Mouse (Mus musculus) limb, embryonic 12.5 days (tissue): ENCODE results near the gene Cblc. TPM values are rescaled to one million over a fixed set of nuclear protein-coding genes. Genes with fewer than 3 reads are reported as not detected.

ENCODE experiments used
- ATAC-seq: fragments of 200-750 bp; cut with Nextera tagmentation; 2 replicates; pipeline ENCODE4 v1.8.0; 2017; ENCODE audit warnings: low read depth, moderate TSS enrichment; ENCODE audit not compliant: insufficient number of reproducible peaks, insufficient read depth, low FRiP score, low TSS enrichment
- H3K27ac ChIP-seq: fragments of 300-500 bp; sonication (generic); 2 replicates; pipeline ENCODE4 v1.5.1; 2016; ENCODE audit warnings: mild to moderate bottlenecking, moderate library complexity
- H3K27me3 ChIP-seq: fragments of 300-500 bp; sonication (generic); 2 replicates; pipeline ENCODE4 v1.6.1; 2016; ENCODE audit warnings: mild to moderate bottlenecking, moderate library complexity
- H3K36me3 ChIP-seq: fragments of 300-500 bp; sonication (generic); 2 replicates; pipeline ENCODE4 v1.6.1; 2016; ENCODE audit warnings: mild to moderate bottlenecking, moderate library complexity
- H3K4me1 ChIP-seq: fragments of 300-500 bp; sonication (generic); replicated peaks from 2 replicates; pipeline ENCODE4 v1.6.1; 2016
- H3K4me2 ChIP-seq: fragments of 300-500 bp; sonication (generic); 2 replicates; pipeline ENCODE4 v1.6.1; 2016; ENCODE audit warnings: mild to moderate bottlenecking, moderate library complexity
- H3K4me3 ChIP-seq: fragments of 300-500 bp; sonication (generic); replicated peaks from 2 replicates; pipeline ENCODE4 v1.5.1; 2016; ENCODE audit warnings: mild to moderate bottlenecking
- H3K9ac ChIP-seq: fragments of 300-500 bp; sonication (generic); replicated peaks from 2 replicates; pipeline ENCODE4 v1.6.1; 2016; ENCODE audit warnings: mild to moderate bottlenecking, moderate library complexity
- H3K9me3 ChIP-seq: fragments of 300-500 bp; sonication (generic); 2 replicates; pipeline ENCODE4 v1.6.1; 2016; ENCODE audit warnings: mild to moderate bottlenecking, moderate library complexity
- WGBS: fragments of 180-500 bp; shearing (Covaris S2); methylation state at CpG from one replicate; pipeline ENCODE4 v1.1.7; 2016; 5-methylcytosine and 5-hydroxymethylcytosine counted together
- polyA plus RNA-seq: library from polyadenylated mRNA; unstranded; fragments of >200 nt; fragmentation: Nextera tagmentation; extraction: Ambion mirVana; gene quantifications from 2 replicates; pipeline ENCODE4 v1.2.1, GENCODE M21; 2016

Gene Cblc
- polyA plus RNA-seq, 1 experiment from 2014 or later = 2.8 TPM

DNA sequence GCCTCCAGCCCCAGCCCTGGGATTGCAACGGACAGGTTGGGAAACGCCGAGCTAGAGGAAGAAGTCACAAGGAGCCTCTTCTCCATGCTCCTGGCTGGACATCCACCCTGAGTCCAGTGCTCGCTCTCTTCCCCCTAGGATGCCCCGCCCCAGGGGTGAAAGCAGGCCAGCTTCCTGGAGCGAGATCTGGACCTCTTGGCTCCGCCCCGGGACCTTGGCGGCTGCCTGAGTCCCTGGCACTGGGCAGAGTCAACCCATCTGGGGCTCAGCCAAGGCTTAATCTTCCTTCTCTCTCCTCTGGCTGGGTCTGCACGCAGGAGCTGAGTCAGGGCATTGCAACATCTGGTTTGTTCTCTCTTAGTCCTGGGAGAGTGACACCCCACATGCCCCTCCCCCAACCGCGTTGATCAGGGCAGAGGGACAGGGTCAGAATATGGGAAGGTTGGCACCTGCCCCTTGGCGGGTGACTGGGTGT lies 34.1 kb upstream of the Cblc start:
- H3K27ac ChIP-seq = no peak overlapping the region
- no peaks in the 10 kb centered on the region for H3K36me3 ChIP-seq
- ATAC-seq = no peak
- no peak overlapping the region for H3K9ac ChIP-seq
- 34% methylated on average over 13 of the region's 13 CpGs for WGBS
- H3K27me3 ChIP-seq = 0 out of 2 replicates have a peak, but pooled peaks cover 3% of the 10 kb centered on the region
- H3K4me3 ChIP-seq = no peak overlapping the region
- no peak overlapping the region for H3K4me2 ChIP-seq
- 0 out of 2 replicates have a peak, but pooled peaks cover 4% of the 10 kb centered on the region for H3K9me3 ChIP-seq
- peaks cover 5% of the 10 kb centered on the region for H3K4me1 ChIP-seq

DNA sequence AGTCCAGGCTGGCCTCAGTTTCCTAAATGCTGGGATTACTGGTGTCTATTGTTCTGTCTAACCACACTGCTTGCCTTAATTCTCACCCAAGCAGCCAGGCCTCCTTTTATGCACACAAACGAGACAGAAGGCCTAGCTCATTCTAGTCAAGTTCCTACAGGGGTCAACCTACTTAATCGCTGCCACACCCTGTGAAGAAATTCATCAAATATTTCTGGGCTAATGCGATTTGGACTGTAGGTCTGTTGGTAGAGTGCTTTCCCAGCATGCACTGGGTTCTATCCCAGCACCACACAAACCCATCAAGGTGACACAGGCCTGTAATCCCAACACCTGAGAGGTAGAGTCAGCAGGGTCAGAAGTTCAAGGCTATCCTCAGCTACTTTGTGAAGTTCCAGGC lies 33.1 kb upstream of the Cblc start:
- ATAC-seq = no peak
- Histone ChIP-seq H3K36me3 (no peaks in the 10 kb centered on the region), H3K4me1 (peaks cover 5% of the 10 kb centered on the region), H3K9me3 (0 out of 2 replicates have a peak, but pooled peaks cover 4% of the 10 kb centered on the region), H3K9ac (no peak overlapping the region), H3K27me3 (0 out of 2 replicates have a peak, but pooled peaks cover 3% of the 10 kb centered on the region), H3K4me3 (no peak overlapping the region), H3K4me2 (no peak overlapping the region), H3K27ac (no peak overlapping the region)
- 85% methylated on average over 3 of the region's 3 CpGs for WGBS

DNA sequence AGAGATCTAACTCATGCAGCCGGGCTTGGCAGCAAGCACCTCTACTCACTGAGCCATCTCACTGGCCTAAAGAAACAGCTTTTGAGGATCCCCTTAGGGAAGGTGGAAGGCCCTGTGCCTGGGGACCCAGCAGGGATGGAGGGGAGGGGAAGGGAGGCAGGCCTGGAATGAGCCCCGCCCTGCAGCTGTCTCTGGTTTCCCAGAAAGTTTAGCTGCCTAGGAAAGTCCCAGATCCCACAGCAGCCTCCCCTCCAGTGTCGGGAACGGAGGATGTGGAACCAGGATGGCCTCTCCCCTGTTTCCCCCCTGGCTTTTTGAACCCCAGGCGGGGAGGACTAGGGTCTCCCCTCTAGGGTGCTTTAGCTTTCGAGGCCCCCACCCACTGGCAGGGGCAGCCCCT lies 30.1 kb upstream of the Cblc start:
- Histone ChIP-seq H3K27ac (no peak overlapping the region), H3K9ac (no peak overlapping the region; the same call in 1 of the 2 replicates), H3K36me3 (no peaks in the 10 kb centered on the region), H3K4me3 (no peak overlapping the region), H3K4me1 (peaks cover 26% of the 10 kb centered on the region), H3K27me3 (peaks cover 29% of the 10 kb centered on the region), H3K9me3 (0 out of 2 replicates have a peak, but pooled peaks cover 4% of the 10 kb centered on the region), H3K4me2 (no peak overlapping the region)
- 32% methylated on average over 6 of the region's 6 CpGs for WGBS
- no peak for ATAC-seq

DNA sequence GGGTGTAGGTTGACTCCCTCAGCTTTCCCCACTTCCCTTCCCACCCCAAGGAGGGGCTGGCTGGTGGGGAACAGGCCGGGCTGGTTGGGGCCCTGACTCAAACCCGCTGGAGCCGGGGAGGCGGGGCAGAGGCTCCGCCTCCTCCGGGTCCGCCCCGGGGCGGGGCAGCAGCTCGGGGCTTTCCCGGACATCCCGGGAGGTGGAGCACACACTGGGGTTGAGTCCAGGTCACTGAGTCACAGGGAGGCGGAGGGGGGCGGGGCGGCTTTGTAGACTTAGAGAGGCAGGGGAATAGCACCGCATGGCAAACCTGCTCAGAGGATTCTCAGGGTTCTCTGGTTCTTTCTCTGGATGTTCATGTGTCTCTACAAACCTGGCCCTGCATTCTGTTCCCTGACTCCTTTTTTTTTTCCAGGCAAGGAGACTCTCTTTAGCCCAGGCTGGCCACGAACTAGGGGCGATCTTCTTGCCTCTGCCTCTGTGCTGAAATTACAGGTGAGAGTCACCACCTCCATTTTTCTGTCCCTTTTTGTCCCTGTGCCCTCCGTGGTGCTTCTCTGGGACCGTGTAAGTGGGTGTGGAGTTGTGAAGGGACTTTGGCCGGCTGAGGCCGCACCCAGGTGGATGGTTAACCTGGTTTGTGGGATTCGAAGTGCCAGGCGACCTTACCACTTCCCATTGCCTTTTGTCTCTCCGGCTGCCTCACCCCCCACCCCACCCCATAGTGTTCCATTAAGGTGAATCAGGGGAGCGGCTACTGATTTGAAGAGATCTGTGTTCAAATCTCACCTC lies 27.8 kb upstream of the Cblc start:
- H3K27ac ChIP-seq = peak overlapping the region; percentile 18; the same call in 1 of the 2 replicates
- H3K36me3 ChIP-seq = no peaks in the 10 kb centered on the region
- H3K9me3 ChIP-seq = 0 out of 2 replicates have a peak, but pooled peaks cover 5% of the 10 kb centered on the region
- no peak overlapping the region for H3K9ac ChIP-seq
- peak; percentile 69 for ATAC-seq
- H3K27me3 ChIP-seq = peaks cover 48% of the 10 kb centered on the region
- H3K4me1 ChIP-seq = peaks cover 21% of the 10 kb centered on the region
- 26% methylated on average over 26 of the region's 26 CpGs for WGBS
- H3K4me2 ChIP-seq = peak overlapping the region; percentile 38
- H3K4me3 ChIP-seq = peak overlapping the region; percentile 6; the same call in 1 of the 2 replicates

DNA sequence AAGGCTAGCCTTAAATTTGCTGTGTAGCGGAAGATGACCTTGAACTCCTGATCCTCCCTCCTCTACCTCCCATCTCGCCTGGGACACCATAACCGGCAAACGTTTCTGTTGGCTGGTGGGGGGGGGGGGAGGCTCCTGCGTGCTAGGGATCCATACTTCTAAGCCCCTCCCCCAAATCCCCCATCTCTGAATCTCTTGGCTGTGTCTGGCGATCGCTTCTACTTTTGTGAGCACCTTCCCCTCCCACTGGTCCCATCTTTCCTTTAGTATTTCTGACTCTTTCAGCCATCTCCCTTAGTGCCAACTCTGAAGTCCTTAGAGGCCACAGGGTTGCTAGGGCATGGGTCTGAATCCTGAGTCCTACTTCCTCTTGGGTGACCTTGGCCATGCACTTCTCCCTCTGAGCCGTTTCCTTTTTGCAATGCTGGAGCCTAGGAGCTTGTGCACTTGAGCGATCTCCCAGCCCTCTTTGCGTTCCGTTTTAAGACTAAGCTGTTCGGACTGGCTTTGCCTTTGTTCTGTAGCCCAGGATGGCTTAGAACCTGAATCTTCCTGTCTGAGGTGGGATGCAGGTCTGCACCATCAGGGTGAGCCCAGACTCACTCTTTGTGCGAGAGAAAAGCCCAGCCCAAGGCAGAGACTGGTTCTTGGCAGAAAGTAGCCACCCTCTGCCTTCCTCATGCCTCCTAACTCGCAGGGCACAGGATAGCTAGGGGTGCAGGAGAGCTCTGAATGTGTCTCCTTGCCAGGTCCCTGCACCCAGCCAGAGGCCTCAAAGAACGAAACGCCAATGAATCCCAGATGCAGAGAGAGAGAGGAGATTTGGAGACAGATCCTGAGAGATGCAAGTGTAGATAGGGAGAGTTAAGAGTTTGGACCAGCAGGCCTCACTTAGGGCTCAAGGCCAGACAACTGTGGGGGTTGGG lies 26.9 kb upstream of the Cblc start:
- Histone ChIP-seq H3K4me3 (peak overlapping the region; percentile 6; the same call in 1 of the 2 replicates), H3K36me3 (no peaks in the 10 kb centered on the region), H3K27me3 (peaks cover 54% of the 10 kb centered on the region), H3K4me2 (peak overlapping the region; percentile 38), H3K9ac (no peak overlapping the region), H3K4me1 (peaks cover 21% of the 10 kb centered on the region), H3K9me3 (0 out of 2 replicates have a peak, but pooled peaks cover 4% of the 10 kb centered on the region), H3K27ac (peak overlapping the region; percentile 18)
- peak; percentile 3; the same call in 1 of the 2 replicates for ATAC-seq
- 25% methylated on average over 16 of the region's 16 CpGs for WGBS

DNA sequence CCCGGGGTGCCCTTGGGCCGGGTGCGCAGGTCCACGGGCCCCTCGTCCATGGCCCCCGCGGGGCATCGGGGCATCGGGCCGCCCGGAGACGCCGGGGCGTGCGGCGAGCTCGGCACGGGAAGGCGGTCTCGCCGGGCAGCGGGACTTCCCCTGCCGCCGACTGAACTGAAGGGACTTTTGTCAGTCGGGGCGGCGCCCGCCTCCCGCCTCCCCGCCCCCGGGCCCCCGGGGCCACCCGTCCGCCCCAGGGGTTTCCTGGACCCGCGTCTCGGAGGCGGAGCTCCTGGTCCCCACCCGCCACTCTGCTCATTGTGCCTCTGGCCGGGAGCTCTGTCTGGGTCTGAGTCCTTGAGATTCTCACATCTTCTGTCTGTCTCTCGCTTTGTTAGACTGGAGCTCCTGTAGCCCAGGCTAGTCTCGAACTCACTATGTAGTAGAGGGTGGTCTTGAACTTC lies 26.0 kb upstream of the Cblc start, which contains the start of gene Bcl3:
Gene Bcl3, minus strand, starts transcription at position 167 of the 455 bp plus-strand sequence.
- under 1% methylated on average over 41 of the region's 42 CpGs for WGBS
- no peak for ATAC-seq
- peak within 1 kb of the TSS; percentile 63 for H3K4me2 ChIP-seq
- peak within 1 kb of the TSS; percentile 44 for H3K4me3 ChIP-seq
- H3K27me3 ChIP-seq = peaks cover 57% of the 10 kb centered on the region
- peak within 1 kb of the TSS; percentile 60 for H3K9ac ChIP-seq
- 0 out of 2 replicates have a peak, but pooled peaks cover 4% of the 10 kb centered on the region for H3K9me3 ChIP-seq
- peak within 1 kb of the TSS; percentile 18 for H3K27ac ChIP-seq
- H3K4me1 ChIP-seq = peaks cover 23% of the 10 kb centered on the region
- H3K36me3 ChIP-seq = no peaks in the 10 kb centered on the region

DNA sequence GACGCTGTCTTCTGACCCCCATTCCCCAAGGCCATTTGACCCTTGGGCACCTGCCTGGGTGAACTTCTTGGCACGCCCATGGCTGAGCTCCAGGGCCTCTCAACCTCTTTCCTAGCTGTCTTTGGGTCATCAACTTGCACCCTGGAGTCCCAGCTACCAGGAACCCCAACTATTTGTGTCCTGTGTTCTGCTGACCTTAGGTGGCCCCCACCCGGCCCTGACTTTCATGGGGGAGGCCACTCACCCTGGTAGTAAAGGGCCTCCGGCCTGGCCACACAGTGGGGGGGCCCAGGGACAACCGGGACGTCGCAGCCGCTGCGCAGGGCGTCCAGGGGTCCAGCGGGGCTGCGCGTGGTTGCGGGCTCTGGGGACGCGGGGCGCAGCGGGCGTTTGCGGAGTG lies 25.6 kb upstream of the Cblc start:
- peak overlapping the region; percentile 60 for H3K9ac ChIP-seq
- 5% methylated on average over 20 of the region's 20 CpGs for WGBS
- no peak overlapping the region for H3K27ac ChIP-seq
- peak overlapping the region; percentile 44 for H3K4me3 ChIP-seq
- peaks cover 58% of the 10 kb centered on the region for H3K27me3 ChIP-seq
- H3K9me3 ChIP-seq = 0 out of 2 replicates have a peak, but pooled peaks cover 4% of the 10 kb centered on the region
- H3K4me1 ChIP-seq = peaks cover 27% of the 10 kb centered on the region
- H3K4me2 ChIP-seq = peak overlapping the region; percentile 63
- no peaks in the 10 kb centered on the region for H3K36me3 ChIP-seq
- ATAC-seq = no peak

DNA sequence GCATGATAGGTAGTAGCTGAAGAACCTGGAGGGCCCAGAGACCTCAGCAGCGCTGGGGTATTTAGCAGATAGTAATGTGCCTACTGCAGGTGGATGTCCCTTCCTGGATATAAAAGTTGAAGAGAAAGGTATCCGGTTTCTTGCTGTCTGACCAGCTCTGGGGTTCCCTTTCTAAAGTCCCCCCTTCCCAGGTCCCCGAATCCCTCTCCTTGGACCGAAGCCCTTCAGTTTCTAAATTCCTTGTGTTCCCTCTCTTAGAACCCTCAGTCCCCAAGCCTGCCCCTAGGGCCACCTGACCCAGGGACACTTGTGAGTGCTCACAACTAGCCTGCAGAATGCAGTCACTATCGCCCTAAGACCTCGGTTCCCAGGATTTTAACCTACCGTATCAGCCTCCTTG lies 25.0 kb upstream of the Cblc start:
- 0 out of 2 replicates have a peak, but pooled peaks cover 4% of the 10 kb centered on the region for H3K9me3 ChIP-seq
- H3K9ac ChIP-seq = no peak overlapping the region
- peaks cover 33% of the 10 kb centered on the region for H3K4me1 ChIP-seq
- H3K27ac ChIP-seq = no peak overlapping the region
- 49% methylated on average over 7 of the region's 7 CpGs for WGBS
- ATAC-seq = no peak
- H3K27me3 ChIP-seq = peaks cover 63% of the 10 kb centered on the region
- no peak overlapping the region for H3K4me2 ChIP-seq
- H3K36me3 ChIP-seq = no peaks in the 10 kb centered on the region
- no peak overlapping the region for H3K4me3 ChIP-seq

DNA sequence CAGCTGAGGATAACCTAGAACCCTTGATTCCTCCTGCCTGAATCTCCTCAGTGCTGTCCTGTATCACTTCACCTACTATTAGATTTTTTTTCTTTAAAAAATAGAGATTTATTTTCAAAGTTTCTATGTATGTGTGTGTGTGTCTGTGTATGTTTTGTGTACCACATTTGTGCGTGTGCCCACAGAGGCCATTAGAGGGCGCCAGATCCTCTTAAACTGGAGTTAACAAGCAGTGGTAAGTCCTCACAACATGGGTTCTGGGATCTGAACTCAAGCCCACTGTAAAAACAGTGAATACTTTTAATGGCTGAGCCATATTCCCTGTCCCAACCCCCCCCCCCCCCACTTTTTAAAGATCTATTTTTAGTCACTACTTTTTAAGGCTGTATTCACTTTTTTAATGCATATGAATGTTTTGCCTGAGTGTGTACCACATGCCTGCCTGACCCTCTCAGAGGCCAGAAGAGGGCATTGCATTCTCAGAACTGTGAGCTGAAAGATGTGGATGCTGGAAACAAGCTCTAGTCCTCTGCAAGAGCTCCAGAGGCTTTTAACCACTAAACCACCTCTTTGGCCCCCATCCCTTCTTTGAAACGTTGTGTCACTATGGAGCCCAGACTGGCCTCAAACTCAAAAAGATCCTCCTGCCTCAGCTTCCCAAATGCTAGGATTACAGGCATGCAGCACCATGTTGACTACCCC lies 23.9 kb upstream of the Cblc start:
- no peak overlapping the region for H3K4me3 ChIP-seq
- ATAC-seq = no peak
- no peak overlapping the region for H3K9ac ChIP-seq
- H3K27me3 ChIP-seq = peaks cover 65% of the 10 kb centered on the region
- no peak overlapping the region for H3K4me2 ChIP-seq
- no peak overlapping the region for H3K27ac ChIP-seq
- 0 out of 2 replicates have a peak, but pooled peaks cover 5% of the 10 kb centered on the region for H3K9me3 ChIP-seq
- peaks cover 44% of the 10 kb centered on the region for H3K4me1 ChIP-seq
- no peaks in the 10 kb centered on the region for H3K36me3 ChIP-seq
- 72% methylated on average over 3 of the region's 3 CpGs for WGBS

DNA sequence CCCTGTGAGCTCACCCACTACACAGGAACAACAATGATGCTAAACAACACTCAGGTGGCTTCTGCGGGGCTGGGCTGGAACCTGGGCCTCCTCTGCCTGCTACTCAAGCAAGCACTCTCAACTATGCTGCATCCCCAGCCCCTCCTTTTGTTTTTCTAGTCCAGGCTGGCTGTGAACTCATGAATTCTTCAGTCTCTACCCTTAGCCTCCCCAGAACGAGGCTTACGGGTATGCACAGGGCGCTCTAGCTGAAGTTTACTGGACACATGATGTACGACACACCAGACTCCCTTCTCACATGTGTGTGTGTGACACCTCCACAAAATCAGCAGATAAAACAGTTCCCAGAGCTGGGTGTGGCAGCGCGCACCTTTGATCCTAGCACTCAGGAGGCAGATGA lies 22.3 kb upstream of the Cblc start:
- Histone ChIP-seq H3K36me3 (no peaks in the 10 kb centered on the region), H3K9me3 (0 out of 2 replicates have a peak, but pooled peaks cover 7% of the 10 kb centered on the region), H3K27me3 (peaks cover 65% of the 10 kb centered on the region), H3K27ac (no peak overlapping the region), H3K4me3 (no peak overlapping the region), H3K4me2 (no peak overlapping the region), H3K4me1 (peaks cover 37% of the 10 kb centered on the region), H3K9ac (no peak overlapping the region)
- no peak for ATAC-seq
- 78% methylated on average over 7 of the region's 7 CpGs for WGBS
